Mouse (Mus musculus) liver, adult 2 months (tissue): ENCODE results near the gene Rgma.

Experiments used
- CTCF ChIP-seq: fragments of 200-500 bp; IDR thresholded peaks from 2 replicates; pipeline ENCODE4 v1.5.1; 2011; ENCODE audit warnings: low read depth, low read length, control low read depth
- POLR2A ChIP-seq: fragments of 200-500 bp; IDR thresholded peaks from 2 replicates; pipeline ENCODE4 v1.6.1; 2011; ENCODE audit warnings: low read length, control low read depth; ENCODE audit not compliant: insufficient read depth; ENCODE audit errors: extremely low read depth

DNA sequence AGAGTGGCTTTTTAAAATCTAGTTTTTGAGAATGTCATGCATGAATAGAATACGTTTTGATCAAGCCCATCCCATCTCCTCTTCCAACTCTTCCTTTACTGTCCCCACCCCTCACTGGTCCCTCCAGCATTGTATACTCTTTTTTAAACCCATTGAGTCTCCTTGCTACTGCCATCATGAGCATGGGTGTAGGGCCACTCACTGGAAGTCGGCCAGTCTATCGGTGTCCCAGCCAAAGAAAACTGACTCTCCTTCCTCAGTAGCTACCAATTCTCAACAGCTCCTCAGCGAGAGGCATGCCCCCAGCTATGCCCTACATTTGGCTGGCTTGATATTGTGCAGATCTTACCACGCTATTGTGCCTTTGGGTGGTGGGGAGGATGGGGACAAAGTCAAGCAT is 47.7 kb upstream of the Rgma start:
- TF ChIP-seq CTCF (no peak), POLR2A (no peak)
